Mouse (Mus musculus) kidney, postnatal 0 days (tissue): ENCODE measurements around the gene Unc93b1. TPM values are rescaled to one million over a fixed set of nuclear protein-coding genes. Genes with fewer than 3 reads are reported as not detected.

ENCODE experiments used
- ATAC-seq: fragments of 200-750 bp; cut with Nextera tagmentation; replicated peaks from 2 replicates; pipeline ENCODE4 v1.8.0; 2017; ENCODE audit warnings: low read depth, moderate number of reproducible peaks, moderate TSS enrichment, moderate library complexity; ENCODE audit not compliant: low FRiP score
- DNase-seq: peaks from one replicate; pipeline ENCODE4 v3.0.0-alpha.2; 2016; ENCODE audit warnings: low spot score
- H3K27ac ChIP-seq: fragments of 300-500 bp; sonication (generic); 2 replicates; pipeline ENCODE4 v1.5.1; 2014; ENCODE audit warnings: mild to moderate bottlenecking
- H3K27me3 ChIP-seq: fragments of 300-500 bp; sonication (generic); 2 replicates; pipeline ENCODE4 v1.6.1; 2014; ENCODE audit warnings: low read length, mixed read lengths; ENCODE audit not compliant: insufficient read depth
- H3K36me3 ChIP-seq: fragments of 300-500 bp; sonication (generic); 2 replicates; pipeline ENCODE4 v1.6.1; 2014; ENCODE audit warnings: low read length, mixed read lengths; ENCODE audit not compliant: insufficient read depth
- H3K4me1 ChIP-seq: fragments of 300-500 bp; sonication (generic); replicated peaks from 2 replicates; pipeline ENCODE4 v1.6.1; 2014; ENCODE audit warnings: antibody characterized with exemption, low read length, mixed read lengths; ENCODE audit not compliant: insufficient read depth
- H3K4me2 ChIP-seq: fragments of 300-500 bp; sonication (generic); 2 replicates; pipeline ENCODE4 v1.6.1; 2014; ENCODE audit warnings: mild to moderate bottlenecking, low read length, moderate library complexity, mixed read lengths
- H3K4me3 ChIP-seq: fragments of 300-500 bp; sonication (generic); replicated peaks from 2 replicates; pipeline ENCODE4 v1.5.1; 2014; ENCODE audit warnings: low read depth, low read length
- H3K9ac ChIP-seq: fragments of 300-500 bp; sonication (generic); 2 replicates; pipeline ENCODE4 v1.6.1; 2014; ENCODE audit warnings: low read depth, low read length
- H3K9me3 ChIP-seq: fragments of 300-500 bp; sonication (generic); replicated peaks from 2 replicates; pipeline ENCODE4 v1.6.1; 2016; ENCODE audit warnings: low read length, inconsistent platforms, mixed read lengths
- CTCF ChIP-seq: IDR thresholded peaks from 2 replicates; pipeline ENCODE4 v1.5.1; 2016; ENCODE audit warnings: antibody characterized with exemption, low read depth, mild to moderate bottlenecking, moderate library complexity
- WGBS: fragments of 180-500 bp; shearing (Covaris S2); extraction: QIAGEN DNeasy Blood & Tissue Kit; methylation state at CpG from one replicate; pipeline ENCODE4 v1.1.7; 2014; 5-methylcytosine and 5-hydroxymethylcytosine counted together
- polyA plus RNA-seq: library from polyadenylated mRNA; unstranded; fragments of >200 nt; fragmentation: Nextera tagmentation; extraction: Ambion mirVana; gene quantifications from 2 replicates; pipeline ENCODE4 v1.2.1, GENCODE M21; 2015

Unc93b1 gene
- polyA plus RNA-seq, 1 experiment from 2014 or later: 24.2 TPM

DNA sequence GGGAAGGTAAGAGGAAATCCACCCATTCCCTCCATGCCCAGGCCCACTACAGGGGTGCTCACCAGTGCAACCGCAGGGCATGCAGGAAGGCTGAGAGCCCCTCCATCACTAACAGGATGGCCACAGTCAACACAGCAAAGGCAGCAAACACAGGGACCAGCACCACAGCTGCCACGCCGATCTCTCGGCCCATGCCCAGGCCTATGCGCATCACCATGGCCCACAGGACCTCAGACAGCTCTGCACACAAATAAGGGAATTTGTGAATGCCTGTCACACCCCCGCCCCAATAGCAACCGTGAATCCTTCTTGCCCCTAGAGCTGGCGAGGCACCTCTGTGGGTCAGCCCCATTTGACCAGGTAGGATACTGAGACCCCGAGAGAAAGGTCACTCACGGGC is 38.8 kb upstream of the Unc93b1 start:
- H3K9ac ChIP-seq: no peak overlapping the region

DNA sequence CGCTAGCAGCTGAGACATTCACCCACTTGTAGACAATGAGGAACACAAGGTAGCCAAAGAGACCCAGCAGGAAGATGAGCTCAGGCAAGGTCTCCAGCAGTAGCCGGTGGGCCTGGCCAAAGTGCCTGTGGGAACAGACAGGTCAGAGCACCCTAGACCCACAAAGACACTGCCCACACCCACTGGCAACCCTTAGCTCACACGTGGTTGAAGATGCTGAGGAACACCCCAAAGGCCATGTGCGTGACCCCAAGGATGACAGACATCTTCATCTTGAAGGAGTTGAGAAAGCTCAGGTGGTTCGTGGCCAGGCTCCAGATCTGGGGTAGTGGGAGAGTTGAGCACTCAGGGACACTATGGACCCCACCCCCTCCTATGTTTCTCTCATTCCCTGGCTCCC is 37.4 kb upstream of the Unc93b1 start:
- H3K27me3 ChIP-seq: no peaks in the 10 kb centered on the region
- H3K4me1 ChIP-seq: no peaks in the 10 kb centered on the region
- DNase-seq (no peak), ATAC-seq (no peak)
- no peaks in the 10 kb centered on the region for H3K9me3 ChIP-seq
- no peak overlapping the region for H3K9ac ChIP-seq
- H3K27ac ChIP-seq: no peak overlapping the region
- H3K4me3 ChIP-seq: no peak overlapping the region
- H3K36me3 ChIP-seq: peaks cover 67% of the 10 kb centered on the region
- no peak overlapping the region for H3K4me2 ChIP-seq
- TF ChIP-seq CTCF: no peak
- 92% methylated on average over 5 of the region's 5 CpGs for WGBS

More for the DNA sequence above, 38.8 kb upstream of the Unc93b1 start:
- Histone ChIP-seq H3K4me2 (no peak overlapping the region), H3K36me3 (peaks cover 63% of the 10 kb centered on the region), H3K4me3 (no peak overlapping the region), H3K4me1 (no peaks in the 10 kb centered on the region), H3K27me3 (no peaks in the 10 kb centered on the region), H3K27ac (no peak overlapping the region), H3K9me3 (no peaks in the 10 kb centered on the region)
- WGBS: 90% methylated on average over 10 of the region's 10 CpGs
- TF ChIP-seq CTCF: no peak
- no peak for DNase-seq
- ATAC-seq: no peak

DNA sequence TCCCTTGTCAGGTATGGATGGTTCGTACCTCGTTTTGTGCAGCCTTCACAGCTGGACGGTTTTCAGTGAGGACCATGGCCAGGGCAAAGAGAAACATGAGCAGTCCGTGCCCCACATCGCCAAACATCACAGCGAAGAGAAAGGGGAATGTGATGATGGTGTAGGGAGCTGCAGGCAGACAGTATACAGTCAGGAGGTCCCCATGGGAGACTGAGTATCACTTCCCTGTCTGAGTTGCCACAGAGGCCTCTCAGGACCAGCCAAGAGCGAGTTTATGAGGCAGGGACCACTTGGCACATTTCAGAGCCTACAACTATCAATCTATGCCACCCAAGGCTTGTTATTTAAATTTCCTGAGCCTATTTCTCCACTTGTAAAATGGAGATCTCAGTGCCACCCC is 36.0 kb upstream of the Unc93b1 start:
- Histone ChIP-seq H3K4me1 (no peaks in the 10 kb centered on the region), H3K4me3 (no peak overlapping the region), H3K4me2 (no peak overlapping the region), H3K9me3 (no peaks in the 10 kb centered on the region), H3K27me3 (no peaks in the 10 kb centered on the region), H3K36me3 (peaks cover 68% of the 10 kb centered on the region), H3K9ac (no peak overlapping the region), H3K27ac (no peak overlapping the region)
- DNase-seq (no peak), ATAC-seq (no peak)
- 52% methylated on average over 7 of the region's 7 CpGs for WGBS
- TF ChIP-seq CTCF: no peak

DNA sequence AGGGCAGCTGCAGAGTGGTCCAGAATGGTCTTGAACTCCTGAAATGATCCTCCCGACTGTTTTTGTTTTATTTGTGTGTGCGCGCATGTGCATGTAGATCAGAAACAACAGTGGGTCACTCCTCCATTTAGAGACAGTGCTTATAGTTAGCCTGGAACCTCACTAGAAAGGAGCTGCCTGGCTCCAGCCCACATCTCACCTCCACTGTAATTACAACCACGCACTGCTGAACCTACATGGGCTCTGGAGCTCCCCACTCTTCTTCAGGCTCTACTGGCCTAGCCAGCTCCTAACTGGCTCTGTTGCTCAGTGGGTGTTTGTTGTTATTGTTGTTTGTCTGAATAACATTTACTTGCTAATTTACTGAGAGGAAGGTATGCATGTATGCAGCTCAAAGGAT is 35.4 kb upstream of the Unc93b1 start:
- H3K9ac ChIP-seq: no peak overlapping the region
- no peak for ATAC-seq
- no peak overlapping the region for H3K27ac ChIP-seq
- H3K4me3 ChIP-seq: no peak overlapping the region
- peaks cover 5% of the 10 kb centered on the region; the same call in 1 of the 2 replicates for H3K4me1 ChIP-seq
- no peaks in the 10 kb centered on the region for H3K9me3 ChIP-seq
- DNase-seq: no peak
- H3K4me2 ChIP-seq: no peak overlapping the region
- 86% methylated on average over 4 of the region's 4 CpGs for WGBS
- TF ChIP-seq CTCF: no peak
- no peaks in the 10 kb centered on the region for H3K27me3 ChIP-seq
- peaks cover 63% of the 10 kb centered on the region for H3K36me3 ChIP-seq

DNA sequence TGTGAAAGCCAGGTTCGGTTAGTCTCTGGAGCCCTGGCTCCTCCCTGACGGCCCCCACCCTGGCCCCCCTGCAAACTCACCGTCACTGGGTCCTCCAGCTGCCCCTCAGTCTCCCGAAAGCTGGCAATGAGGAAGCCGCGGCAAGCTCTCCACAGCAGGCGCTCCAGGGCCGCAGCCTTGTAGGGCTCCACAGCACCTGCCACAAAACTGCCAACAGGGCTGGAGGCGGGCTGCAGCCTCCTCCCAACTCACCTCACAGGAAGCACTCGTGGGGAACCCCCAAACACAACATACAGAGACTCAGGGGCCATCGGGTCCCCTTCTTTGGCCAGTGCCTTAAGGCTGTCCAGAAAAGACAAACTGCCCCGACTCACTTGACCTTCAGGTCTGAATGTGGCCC is 32.0 kb upstream of the Unc93b1 start:
- peaks cover 38% of the 10 kb centered on the region for H3K36me3 ChIP-seq
- no peaks in the 10 kb centered on the region for H3K27me3 ChIP-seq
- H3K4me1 ChIP-seq: peaks cover 25% of the 10 kb centered on the region
- no peak overlapping the region for H3K27ac ChIP-seq
- H3K9me3 ChIP-seq: no peaks in the 10 kb centered on the region
- TF ChIP-seq CTCF: no peak
- H3K4me3 ChIP-seq: no peak overlapping the region
- no peak overlapping the region for H3K4me2 ChIP-seq
- ATAC-seq (no peak), DNase-seq (no peak)
- no peak overlapping the region for H3K9ac ChIP-seq
- WGBS: 84% methylated on average over 12 of the region's 12 CpGs

DNA sequence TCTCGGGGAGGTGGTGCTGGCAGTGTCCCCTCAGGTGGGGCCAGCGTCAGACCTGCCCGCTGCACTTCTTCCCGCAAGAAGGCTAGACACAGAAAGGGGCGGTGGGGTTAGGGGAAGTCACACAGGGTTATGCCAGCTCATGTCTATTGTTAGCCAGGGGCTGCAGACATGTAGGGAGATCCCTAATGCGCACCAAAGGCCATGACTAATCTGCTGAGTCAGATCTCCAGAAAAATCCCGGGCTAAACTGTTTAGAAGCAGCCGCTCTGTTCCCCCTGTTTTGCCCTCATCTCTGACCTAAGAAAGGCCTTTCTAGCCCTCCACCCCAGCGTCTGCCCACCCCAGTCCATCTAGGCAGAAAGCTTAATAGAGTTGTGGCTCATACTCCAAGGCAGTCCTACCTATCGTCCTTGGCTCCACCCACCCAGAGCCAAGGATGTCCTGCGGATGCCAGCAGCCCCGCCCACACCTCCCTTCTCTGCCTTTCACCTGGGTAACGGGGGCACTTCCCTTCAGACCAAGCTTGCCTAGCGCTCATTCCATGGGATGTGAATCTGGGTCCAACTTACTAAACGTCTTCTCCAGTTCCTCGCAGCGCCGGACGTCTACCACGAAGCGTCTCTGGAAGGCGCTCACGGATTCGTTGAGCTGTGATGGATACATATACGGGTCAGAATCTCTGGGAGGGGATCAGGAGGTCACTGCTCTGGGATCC is 31.2 kb upstream of the Unc93b1 start:
- WGBS: 73% methylated on average over 25 of the region's 25 CpGs
- no peaks in the 10 kb centered on the region for H3K27me3 ChIP-seq
- peak overlapping the region; percentile 84 for H3K4me2 ChIP-seq
- no peak overlapping the region for H3K27ac ChIP-seq
- no peaks in the 10 kb centered on the region for H3K9me3 ChIP-seq
- DNase-seq (no peak), ATAC-seq (no peak)
- no peak for TF ChIP-seq CTCF
- H3K4me1 ChIP-seq: peaks cover 25% of the 10 kb centered on the region
- H3K9ac ChIP-seq: no peak overlapping the region
- no peak overlapping the region for H3K4me3 ChIP-seq
- H3K36me3 ChIP-seq: peaks cover 39% of the 10 kb centered on the region

DNA sequence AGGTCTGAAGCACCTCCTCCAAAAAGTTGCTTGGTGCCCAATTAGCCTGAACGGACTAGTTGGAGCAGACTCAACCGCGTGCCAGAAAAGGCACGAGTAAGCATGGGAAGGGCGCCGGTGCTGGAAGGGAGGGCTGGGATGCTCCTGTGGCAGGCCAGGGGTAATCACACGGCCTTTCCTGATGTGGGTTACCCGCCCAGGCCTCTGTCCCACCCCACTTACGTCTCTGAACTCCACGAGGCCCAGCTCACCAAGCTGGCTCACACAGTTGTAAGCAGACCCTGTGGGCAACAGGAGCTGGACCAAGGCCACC is 30.7 kb upstream of the Unc93b1 start:
- 56% methylated on average over 10 of the region's 10 CpGs for WGBS
- peaks cover 41% of the 10 kb centered on the region for H3K36me3 ChIP-seq
- H3K9me3 ChIP-seq: no peaks in the 10 kb centered on the region
- no peak for TF ChIP-seq CTCF
- no peak overlapping the region for H3K4me3 ChIP-seq
- DNase-seq (no peak), ATAC-seq (no peak)
- no peaks in the 10 kb centered on the region for H3K27me3 ChIP-seq
- peak overlapping the region; percentile 84 for H3K4me2 ChIP-seq
- 0 out of 2 replicates have a peak overlapping the region, but pooled peaks have one; percentile 87 for H3K27ac ChIP-seq
- peaks cover 25% of the 10 kb centered on the region for H3K4me1 ChIP-seq
- H3K9ac ChIP-seq: no peak overlapping the region
